Mouse (Mus musculus): ENCODE results near the gene Gas7.

DNA sequence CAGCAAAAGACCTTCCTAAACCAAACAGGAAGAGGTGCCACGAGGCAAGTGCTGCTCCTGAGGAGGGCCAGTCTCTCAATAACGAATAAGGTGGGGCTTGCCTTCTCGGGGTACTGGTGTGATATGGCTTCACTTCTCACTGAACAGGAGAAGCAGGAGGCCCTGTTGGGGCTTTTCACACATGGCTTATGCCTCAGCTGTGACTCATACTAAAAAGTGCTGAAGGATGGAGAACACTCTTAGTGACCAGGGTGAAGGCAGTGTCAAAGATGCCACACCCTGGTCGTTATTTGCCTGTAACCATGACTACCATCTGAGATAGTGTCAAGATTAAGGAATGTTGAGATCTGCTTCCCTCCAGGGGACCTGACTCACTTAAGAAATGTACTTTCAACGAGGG is 107.9 kb downstream of the Gas7 start:
- TF ChIP-seq POLR2A (IDR thresholded peaks at IDR 0.05; ENCODE audit: extremely low read depth, insufficient read depth, low read length) (no peak), CTCF (IDR thresholded peaks at IDR 0.05; ENCODE audit: extremely low read depth, insufficient read depth, low read length) (no peak)
